Mouse (Mus musculus) heart, adult 2 months (tissue): ENCODE results near the gene Slc7a1.

Experiments
- CTCF ChIP-seq: fragments of 200-600 bp; IDR thresholded peaks from 2 replicates; pipeline ENCODE4 v1.8.1; 2022; ENCODE audit warnings: antibody characterized with exemption, mild to moderate bottlenecking, moderate library complexity
- EP300 ChIP-seq: fragments of 200-500 bp; IDR thresholded peaks from 2 replicates; pipeline ENCODE4 v1.6.1; 2011; ENCODE audit warnings: low read depth, low read length, control low read depth; ENCODE audit not compliant: insufficient read depth

DNA sequence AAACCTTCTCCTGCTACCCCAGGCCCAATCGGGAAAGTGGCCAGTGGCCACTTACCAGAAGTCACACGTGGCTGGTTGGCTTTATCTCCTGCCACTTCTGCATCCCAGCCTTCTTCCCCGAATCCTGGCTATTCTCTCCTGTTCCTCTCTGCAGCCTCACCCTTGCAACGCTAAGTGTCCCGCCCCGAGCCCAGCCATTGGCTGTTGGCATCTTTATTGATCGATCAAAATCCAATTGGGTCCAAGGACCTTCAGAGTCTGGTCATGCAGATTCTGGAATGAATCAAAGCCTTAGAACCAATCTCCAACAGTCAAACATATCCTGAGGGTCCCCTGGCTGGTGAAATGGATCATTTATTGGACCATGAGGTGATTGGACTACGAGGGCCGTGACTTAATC is 18.7 kb upstream of the Slc7a1 start:
- TF ChIP-seq CTCF (no peak), EP300 (no peak)
